Mouse (Mus musculus) liver, adult 2 months (tissue): ENCODE data around the gene 6330409D20Rik.

Experiments
- CTCF ChIP-seq: fragments of 200-500 bp; IDR thresholded peaks from 2 replicates; pipeline ENCODE4 v1.5.1; 2011; ENCODE audit warnings: low read depth, low read length, control low read depth
- POLR2A ChIP-seq: fragments of 200-500 bp; IDR thresholded peaks from 2 replicates; pipeline ENCODE4 v1.6.1; 2011; ENCODE audit warnings: low read length, control low read depth; ENCODE audit not compliant: insufficient read depth; ENCODE audit errors: extremely low read depth

- TF ChIP-seq CTCF = no peak
- TF ChIP-seq POLR2A = no peak
Measured at GRCm38 (mm10) chr2:32710425-32710824, 30.4 kb downstream of the 6330409D20Rik start.
